Comparison of ENCODE assay signal across 9 mouse cellular contexts in the genomic region with DNA sequence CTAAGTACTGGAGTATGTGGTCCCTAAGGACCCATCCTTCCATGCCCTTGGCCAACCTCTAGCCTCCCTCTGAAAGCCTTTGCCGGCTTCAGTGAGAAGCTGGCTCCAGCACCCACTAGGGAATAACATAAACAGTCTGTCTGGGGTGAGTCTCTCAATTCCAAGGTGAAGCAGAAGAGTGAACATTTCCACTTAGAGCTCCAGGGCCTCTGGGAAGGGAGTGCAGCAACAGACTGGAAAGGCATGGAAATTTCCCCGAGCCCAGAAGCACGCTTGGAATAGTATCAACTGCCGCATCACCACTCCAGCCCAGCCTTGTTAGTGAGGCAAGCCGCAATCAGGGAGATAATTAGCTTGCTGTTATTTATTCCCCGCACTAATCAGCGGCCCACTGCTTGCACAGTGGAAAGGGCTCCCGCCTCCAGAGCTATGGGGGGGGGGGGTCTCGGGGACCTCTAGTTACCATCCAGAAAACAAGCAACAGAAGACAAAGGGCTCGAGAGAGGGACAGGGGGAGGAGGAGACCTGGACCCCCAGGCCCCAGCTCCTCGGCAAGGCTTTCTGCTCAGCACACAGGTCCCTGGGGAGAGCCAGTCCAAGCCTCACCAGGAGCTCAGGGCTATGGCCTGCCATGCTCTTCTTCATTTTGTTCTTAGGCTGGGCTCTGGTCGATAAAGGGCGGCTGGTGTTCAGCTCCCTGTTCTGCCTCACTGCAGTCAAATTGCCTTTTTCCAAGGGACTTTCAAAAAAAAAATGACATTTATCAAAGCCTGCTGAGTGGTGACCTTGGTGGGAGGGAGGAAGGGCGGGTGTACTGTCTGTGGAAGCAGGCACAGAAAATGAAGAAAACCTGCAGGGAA. TPM values are rescaled to one million over a fixed set of nuclear protein-coding genes. Genes with fewer than 3 reads are reported as not detected.
DNase-seq lines count a peak whose midpoint lies in the region; ATAC-seq lines count a peak whose summit lies in the region.
"Had no signal": no experiment of that assay in that cellular context is flagged by ENCODE, and none has a peak within 500 bp of the region (broad histone marks: within the 10 kb centered on the region; RNA-seq: fewer than 3 reads in every experiment).

No protein-coding gene starts in this region.

- no peaks in the 10 kb centered on the region for H3K36me3 ChIP-seq in hindbrain, embryonic 15.5 days
- H3K36me3 ChIP-seq: liver, embryonic 13.5 days had no signal

- no peaks in the 10 kb centered on the region for H3K27me3 ChIP-seq in hindbrain, embryonic 15.5 days

- ATAC-seq in hindbrain, embryonic 15.5 days (ENCODE audit: low FRiP score, low read depth), result peak; percentile 84

- 13% methylated on average over 14 of the region's 14 CpGs for WGBS in hindbrain, embryonic 15.5 days

- H3K4me2 ChIP-seq in hindbrain, embryonic 15.5 days, result peak overlapping the region; percentile 45
- H3K4me2 ChIP-seq: liver, embryonic 13.5 days had no signal

- intact Hi-C loops in left cerebral cortex, postnatal 10 days (cut with DNase I), result no loop called here

- no peak overlapping the region for H3K4me3 ChIP-seq in hindbrain, embryonic 15.5 days
- H3K4me3 ChIP-seq: liver, embryonic 13.5 days had no signal

- peak overlapping the region; percentile 83 for H3K27ac ChIP-seq in hindbrain, embryonic 15.5 days (replicated peaks)
- H3K27ac ChIP-seq: liver, embryonic 13.5 days had no signal

- no peaks in the 10 kb centered on the region for H3K9me3 ChIP-seq in hindbrain, embryonic 15.5 days
- H3K9me3 ChIP-seq: liver, embryonic 13.5 days had no signal

- peak; percentile 79 to 88 for DNase-seq in adrenal gland, adult (ENCODE audit: inconsistent age in 2 of 2, low spot score in 1 of 2)
- DNase-seq in adrenal gland, postnatal 4 days (ENCODE audit: low spot score in 2 of 2), result no peak
- peak; percentile 97 for DNase-seq in brain, adult 2 months (ENCODE audit: low read depth, low spot score)
- peak; percentile 72 to 85 for DNase-seq in frontal cortex, adult 2 months (ENCODE audit: extremely low spot score in 1 of 2, low spot score in 1 of 2)
- DNase-seq in left cerebral cortex, postnatal 10 days (ENCODE audit: extremely low spot score in 1 of 2, low spot score in 2 of 2), result peak; percentile 54 to 75
- DNase-seq in retina, postnatal 1 day, result peak; percentile 84
- DNase-seq in urinary bladder, adult 2 months (ENCODE audit: low spot score), result no peak
- DNase-seq: liver, embryonic 13.5 days had no signal

- H3K4me1 ChIP-seq in hindbrain, embryonic 15.5 days (replicated peaks), result peaks cover 20% of the 10 kb centered on the region
- H3K4me1 ChIP-seq: liver, embryonic 13.5 days had no signal

- H3K9ac ChIP-seq in hindbrain, embryonic 15.5 days, result 0 out of 2 replicates have a peak overlapping the region, but pooled peaks have one; percentile 18
- H3K9ac ChIP-seq: liver, embryonic 13.5 days had no signal

RNA-seq across cellular contexts. Expression of a gene that starts 11.2 kb away (rescaled TPM):
- total RNA-seq in adrenal gland, postnatal 4 days (2021), result 10 to 100 TPM; 17.0 to 18.5 TPM
- polyA plus RNA-seq in frontal cortex, adult 2 months (2012; rRNA removed), result 62.1 and 62.6 TPM in 2 replicates
- polyA plus RNA-seq in hindbrain, embryonic 15.5 days (2015; fragmentation: Nextera tagmentation; extraction: Ambion mirVana), result 13.3 and 16.6 TPM in 2 replicates
- 10 to 100 TPM; 36.4 to 38.5 TPM for total RNA-seq in left cerebral cortex, postnatal 10 days (2021)
- polyA plus RNA-seq in urinary bladder, adult 2 months (2012; rRNA removed), result 9.4 and 13.1 TPM in 2 replicates

RNA-seq across cellular contexts. Expression of a gene that starts 20.2 kb away (rescaled TPM):
- under 1 TPM; 0.25 to 0.39 TPM for total RNA-seq in adrenal gland, postnatal 4 days (2021)
- polyA plus RNA-seq in frontal cortex, adult 2 months (2012; rRNA removed), result 15.0 and 15.1 TPM in 2 replicates
- polyA plus RNA-seq in hindbrain, embryonic 15.5 days (2015; fragmentation: Nextera tagmentation; extraction: Ambion mirVana), result 6.1 and 6.4 TPM in 2 replicates
- 10 to 100 TPM; 20.4 to 21.3 TPM for total RNA-seq in left cerebral cortex, postnatal 10 days (2021)
- 0.01 TPM in 1 of 2 replicates, not detected in the other for polyA plus RNA-seq in urinary bladder, adult 2 months (2012; rRNA removed)
- polyA plus RNA-seq: liver, embryonic 13.5 days had no signal

RNA-seq across cellular contexts. Expression of a gene that starts 26.1 kb away (rescaled TPM):
- 10 to 100 TPM in 1 of 2 experiments, 1 to 10 TPM in 1; 8.3 to 10.0 TPM for total RNA-seq in adrenal gland, postnatal 4 days (2021)
- 19.1 and 19.3 TPM in 2 replicates for polyA plus RNA-seq in frontal cortex, adult 2 months (2012; rRNA removed)
- 3.4 and 3.5 TPM in 2 replicates for polyA plus RNA-seq in hindbrain, embryonic 15.5 days (2015; fragmentation: Nextera tagmentation; extraction: Ambion mirVana)
- 10 to 100 TPM; 11.0 to 12.7 TPM for total RNA-seq in left cerebral cortex, postnatal 10 days (2021)
- 8.3 and 8.6 TPM in 2 replicates for polyA plus RNA-seq in urinary bladder, adult 2 months (2012; rRNA removed)

RNA-seq across cellular contexts. Expression of a gene that starts 29.0 kb away (rescaled TPM):
- 100 to 1,000 TPM; 128 to 135 TPM for total RNA-seq in adrenal gland, postnatal 4 days (2021)
- polyA plus RNA-seq in frontal cortex, adult 2 months (2012; rRNA removed), result 37.3 and 37.5 TPM in 2 replicates
- polyA plus RNA-seq in hindbrain, embryonic 15.5 days (2015; fragmentation: Nextera tagmentation; extraction: Ambion mirVana), result 120 and 122 TPM in 2 replicates
- total RNA-seq in left cerebral cortex, postnatal 10 days (2021), result 10 to 100 TPM; 46.6 to 50.9 TPM
- polyA plus RNA-seq in urinary bladder, adult 2 months (2012; rRNA removed), result 70.4 and 75.8 TPM in 2 replicates

RNA-seq across cellular contexts. Expression of a gene that starts 35.8 kb away (rescaled TPM):
- total RNA-seq in adrenal gland, postnatal 4 days (2021), result 10 to 100 TPM; 15.6 to 16.9 TPM
- polyA plus RNA-seq in frontal cortex, adult 2 months (2012; rRNA removed), result 42.7 and 44.0 TPM in 2 replicates
- polyA plus RNA-seq in hindbrain, embryonic 15.5 days (2015; fragmentation: Nextera tagmentation; extraction: Ambion mirVana), result 20.3 and 24.3 TPM in 2 replicates
- 10 to 100 TPM; 22.2 to 24.8 TPM for total RNA-seq in left cerebral cortex, postnatal 10 days (2021)
- 7.1 and 8.5 TPM in 2 replicates for polyA plus RNA-seq in urinary bladder, adult 2 months (2012; rRNA removed)

Comparison
In these comparisons a context has a peak if more than half of its experiments do, and no peak if none do; other contexts are left out.
1. DNase-seq: peak in adrenal gland, adult (2 of 2), brain, adult 2 months (single experiment), frontal cortex, adult 2 months (2 of 2), left cerebral cortex, postnatal 10 days (2 of 2) and retina, postnatal 1 day (single experiment); none in adrenal gland, postnatal 4 days (0 of 2) and urinary bladder, adult 2 months (single experiment).